Mouse (Mus musculus) forebrain, embryonic 11.5 days (tissue): Measurements from ENCODE around the gene Hfe2. TPM values are rescaled to one million over a fixed set of nuclear protein-coding genes. Genes with fewer than 3 reads are reported as not detected.
"Not testable (repeated sequence)": the region's sequence is repeated elsewhere in the genome, so short reads cannot be mapped to it uniquely, and the experiment has no call there.

ENCODE experiments used
- ATAC-seq: fragments of 200-750 bp; cut with Nextera tagmentation; replicated peaks from 2 replicates; pipeline ENCODE4 v1.8.0; 2017; ENCODE audit warnings: moderate TSS enrichment; ENCODE audit not compliant: low FRiP score
- DNase-seq: peaks from one replicate; pipeline ENCODE4 v3.0.0-alpha.2; 2017; ENCODE audit warnings: low spot score
- H3K27ac ChIP-seq: fragments of 300-500 bp; sonication (generic); 2 replicates; pipeline ENCODE4 v1.5.1; 2014; ENCODE audit warnings: low read depth, low read length
- H3K27me3 ChIP-seq: fragments of 300-500 bp; sonication (generic); 2 replicates; pipeline ENCODE4 v1.6.1; 2014; ENCODE audit warnings: mild to moderate bottlenecking, low read length, mixed read lengths; ENCODE audit not compliant: control insufficient read depth, insufficient read depth
- H3K36me3 ChIP-seq: fragments of 300-500 bp; sonication (generic); 2 replicates; pipeline ENCODE4 v1.6.1; 2014; ENCODE audit warnings: mild to moderate bottlenecking, low read length, moderate library complexity, mixed read lengths; ENCODE audit not compliant: control insufficient read depth, insufficient read depth
- H3K4me1 ChIP-seq: fragments of 300-500 bp; sonication (generic); replicated peaks from 2 replicates; pipeline ENCODE4 v1.6.1; 2014; ENCODE audit warnings: low read length, mixed read lengths; ENCODE audit not compliant: control insufficient read depth, insufficient read depth
- H3K4me2 ChIP-seq: fragments of 300-500 bp; sonication (generic); 2 replicates; pipeline ENCODE4 v1.6.1; 2014; ENCODE audit warnings: low read depth, mild to moderate bottlenecking, low read length, moderate library complexity, mixed read lengths; ENCODE audit not compliant: severe bottlenecking
- H3K4me3 ChIP-seq: fragments of 300-500 bp; sonication (generic); 2 replicates; pipeline ENCODE4 v1.5.1; 2014; ENCODE audit warnings: low read depth, low read length
- H3K9ac ChIP-seq: fragments of 300-500 bp; sonication (generic); 2 replicates; pipeline ENCODE4 v1.6.1; 2014; ENCODE audit warnings: low read length
- H3K9me3 ChIP-seq: fragments of 300-500 bp; sonication (generic); 2 replicates; pipeline ENCODE4 v1.6.1; 2016; ENCODE audit warnings: low read length, mixed read lengths; ENCODE audit not compliant: control insufficient read depth
- WGBS: fragments of 180-500 bp; shearing (Covaris S2); extraction: QIAGEN DNeasy Blood & Tissue Kit; methylation state at CpG from one replicate; pipeline ENCODE4 v1.1.7; 2014; 5-methylcytosine and 5-hydroxymethylcytosine counted together
- polyA plus RNA-seq: library from polyadenylated mRNA; unstranded; fragments of >200 nt; fragmentation: Nextera tagmentation; extraction: Ambion mirVana; gene quantifications from 2 replicates; pipeline ENCODE4 v1.2.1, GENCODE M21; 2014

Gene Hfe2
- polyA plus RNA-seq, 1 experiment from 2014 or later: 0.77 TPM

DNA sequence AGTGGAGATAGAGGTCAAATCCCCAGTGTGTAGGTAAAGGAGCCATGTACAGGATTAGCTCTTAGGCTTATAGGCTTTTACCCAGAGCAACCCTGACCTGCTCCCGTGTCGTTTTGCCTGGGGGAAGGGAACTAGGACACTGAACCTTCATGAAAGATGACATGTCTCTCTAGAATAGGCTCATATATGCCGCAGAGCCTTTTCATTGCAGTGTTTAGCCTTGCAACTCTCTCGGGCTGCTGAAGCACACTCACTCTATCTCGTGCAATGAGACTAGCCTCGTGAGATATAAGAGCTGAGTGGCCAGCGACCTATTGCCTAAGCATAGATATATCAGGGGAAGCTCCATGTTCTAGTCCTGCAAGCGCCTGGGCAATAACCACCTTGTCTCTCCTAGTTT is 35.3 kb upstream of the Hfe2 start:
- not testable (repeated sequence) for H3K27me3 ChIP-seq, DNase-seq, ATAC-seq, H3K4me2 ChIP-seq, H3K4me3 ChIP-seq, H3K9ac ChIP-seq, H3K27ac ChIP-seq, H3K9me3 ChIP-seq, H3K4me1 ChIP-seq, H3K36me3 ChIP-seq
- 67% methylated on average over 3 of the region's 8 CpGs for WGBS

DNA sequence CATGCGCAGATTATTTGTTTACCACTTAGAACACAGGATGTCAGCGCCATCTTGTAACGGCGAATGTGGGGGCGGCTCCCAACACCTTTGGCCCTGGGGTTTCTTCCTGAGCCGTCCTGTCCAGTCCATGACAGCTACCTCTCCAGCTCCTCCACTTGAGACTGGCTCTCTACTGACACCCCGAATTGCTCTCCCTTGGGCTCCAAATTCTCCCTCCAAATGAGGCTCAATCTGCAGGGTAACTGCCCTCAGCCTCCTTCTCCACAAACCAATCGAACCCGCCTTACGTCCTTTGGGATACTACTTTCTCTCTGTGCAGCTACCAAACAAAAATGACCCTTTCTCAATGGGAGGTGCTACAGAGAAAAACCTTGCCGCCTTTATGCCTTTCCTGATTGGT is 30.5 kb upstream of the Hfe2 start:
- H3K27ac ChIP-seq, ATAC-seq, H3K4me3 ChIP-seq, DNase-seq, H3K36me3 ChIP-seq, H3K4me1 ChIP-seq, H3K27me3 ChIP-seq, H3K4me2 ChIP-seq, H3K9ac ChIP-seq, H3K9me3 ChIP-seq: not testable (repeated sequence)
- WGBS: 96% methylated on average over 5 of the region's 11 CpGs

DNA sequence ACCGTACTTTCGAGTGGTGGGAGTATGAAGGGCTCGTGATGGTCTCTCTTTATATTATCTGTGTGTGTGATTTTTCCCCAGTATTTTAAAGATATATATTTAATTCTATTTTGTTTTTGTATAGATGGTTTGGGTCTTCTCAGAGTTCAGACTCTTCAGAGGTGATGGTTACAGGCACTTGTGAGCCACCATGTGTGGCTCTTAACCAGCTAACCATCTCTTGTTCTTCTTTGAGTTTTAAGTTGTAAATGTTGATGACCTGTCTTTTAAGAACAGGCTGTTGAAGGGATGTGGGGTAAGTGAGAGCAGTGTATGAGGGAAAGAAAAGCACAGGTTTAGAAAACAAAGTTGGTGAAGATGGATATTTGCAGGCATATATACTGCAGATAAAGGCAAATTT is 30.1 kb upstream of the Hfe2 start:
- no peak for DNase-seq
- no peak overlapping the region for H3K9ac ChIP-seq
- WGBS: 96% methylated on average over 3 of the region's 3 CpGs
- no peak overlapping the region for H3K27ac ChIP-seq
- H3K36me3 ChIP-seq: no peaks in the 10 kb centered on the region
- peaks cover 4% of the 10 kb centered on the region for H3K4me1 ChIP-seq
- no peaks in the 10 kb centered on the region for H3K27me3 ChIP-seq
- H3K4me3 ChIP-seq: no peak overlapping the region
- no peaks in the 10 kb centered on the region for H3K9me3 ChIP-seq
- no peak overlapping the region for H3K4me2 ChIP-seq
- ATAC-seq: no peak

DNA sequence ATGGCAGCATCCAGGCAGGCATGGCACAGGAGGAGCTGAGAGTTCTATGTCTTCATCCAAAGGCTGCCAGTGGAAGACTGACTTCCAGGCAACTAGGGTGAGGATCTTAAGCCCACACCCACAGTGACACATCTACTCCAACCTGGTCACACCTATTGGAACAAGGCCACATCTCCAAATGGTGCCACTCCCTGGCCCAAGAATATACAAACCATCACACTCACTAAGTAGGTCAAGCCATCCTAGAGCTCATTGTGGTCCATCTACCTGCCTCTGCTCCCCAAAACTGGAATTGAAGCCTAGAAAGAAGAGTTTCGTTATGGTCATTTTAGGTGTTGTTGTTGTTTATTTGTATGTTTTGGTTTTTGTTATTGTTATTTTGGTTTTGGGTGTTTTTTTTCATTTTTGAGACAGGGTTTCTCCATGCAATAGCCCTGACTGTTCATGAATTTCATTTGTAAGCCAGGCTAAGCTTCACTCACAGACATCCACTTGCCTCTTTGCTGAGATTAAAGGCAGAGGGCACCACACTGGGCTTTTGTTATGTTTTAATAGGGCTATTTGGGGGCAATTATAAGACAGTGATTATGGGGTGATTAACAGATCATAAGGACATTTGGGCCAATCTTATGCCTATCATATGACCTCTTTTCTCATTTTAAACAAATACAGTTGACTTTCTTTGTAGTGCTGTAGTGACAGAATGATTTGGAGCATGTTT is 29.3 kb upstream of the Hfe2 start:
- ATAC-seq (no peak), DNase-seq (no peak)
- WGBS: 88% methylated on average over 1 of the region's 1 CpGs
- H3K4me2 ChIP-seq: no peak overlapping the region
- H3K27ac ChIP-seq: no peak overlapping the region
- H3K9ac ChIP-seq: no peak overlapping the region
- no peak overlapping the region for H3K4me3 ChIP-seq
- H3K9me3 ChIP-seq: no peaks in the 10 kb centered on the region
- peaks cover 4% of the 10 kb centered on the region for H3K4me1 ChIP-seq
- no peaks in the 10 kb centered on the region for H3K27me3 ChIP-seq
- no peaks in the 10 kb centered on the region for H3K36me3 ChIP-seq

DNA sequence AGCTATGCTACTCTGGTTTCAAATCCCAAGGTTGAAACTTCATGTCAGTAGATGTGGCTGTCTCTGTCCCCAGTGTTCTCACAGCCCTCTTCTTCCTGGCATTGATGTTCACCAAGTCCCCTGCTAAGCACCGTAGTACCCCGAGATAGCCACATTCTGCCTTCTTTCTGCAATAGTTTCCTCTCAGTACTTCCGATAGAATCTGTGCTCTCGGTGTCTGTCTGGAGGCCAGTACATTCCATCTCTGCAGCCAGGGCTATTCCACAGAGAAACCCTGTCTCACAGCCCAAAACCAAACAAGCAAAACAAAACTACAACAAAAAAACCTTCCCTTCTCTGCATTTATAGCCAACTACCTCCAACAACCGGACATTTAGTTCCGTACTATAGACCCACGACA is 28.8 kb upstream of the Hfe2 start:
- 65% methylated on average over 7 of the region's 7 CpGs for WGBS
- Histone ChIP-seq H3K27ac (no peak overlapping the region), H3K27me3 (no peaks in the 10 kb centered on the region), H3K4me3 (no peak overlapping the region), H3K9ac (no peak overlapping the region), H3K36me3 (no peaks in the 10 kb centered on the region), H3K4me2 (0 out of 2 replicates have a peak overlapping the region, but pooled peaks have one; percentile 76), H3K4me1 (peaks cover 4% of the 10 kb centered on the region), H3K9me3 (no peaks in the 10 kb centered on the region)
- DNase-seq (no peak), ATAC-seq (no peak)

DNA sequence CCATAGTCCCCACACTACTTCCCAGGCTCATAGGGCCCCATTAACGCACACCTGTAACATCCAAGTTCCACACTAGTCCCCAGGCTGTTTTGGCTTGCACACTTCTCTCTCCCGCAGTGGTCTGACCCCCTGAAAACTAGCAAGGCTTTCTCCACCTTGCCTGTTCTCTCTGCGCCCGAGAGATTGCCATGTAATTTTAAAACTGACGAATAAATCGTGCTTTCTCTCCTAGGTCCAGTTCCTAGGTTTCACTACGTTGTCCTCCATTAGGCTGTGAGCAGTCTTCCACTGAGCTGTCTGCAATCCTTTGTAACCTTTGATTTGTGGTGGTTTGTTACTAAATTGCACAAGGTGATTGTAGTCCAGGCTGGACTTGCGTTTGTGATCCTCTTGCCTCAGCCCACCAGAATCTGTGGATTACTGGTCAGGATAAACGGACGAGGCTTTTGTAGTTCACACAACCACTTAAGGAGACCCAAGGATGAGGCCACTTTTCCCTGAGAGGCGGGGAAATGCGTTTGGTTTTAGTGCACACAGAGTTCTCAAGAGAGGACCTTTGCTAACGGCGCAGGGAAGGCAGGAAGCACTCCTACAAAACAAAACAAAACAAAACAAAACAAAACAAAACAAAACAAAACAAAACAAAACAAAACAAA is 28.2 kb upstream of the Hfe2 start:
- not testable (repeated sequence) for DNase-seq, H3K36me3 ChIP-seq, H3K27ac ChIP-seq, ATAC-seq, H3K4me1 ChIP-seq, H3K27me3 ChIP-seq, H3K9me3 ChIP-seq
- WGBS: 13% methylated on average over 14 of the region's 14 CpGs
- Histone ChIP-seq H3K4me3 (peak overlapping the region; percentile 49), H3K9ac (peak overlapping the region; percentile 14; the same call in 1 of the 2 replicates), H3K4me2 (peak overlapping the region; percentile 76)

DNA sequence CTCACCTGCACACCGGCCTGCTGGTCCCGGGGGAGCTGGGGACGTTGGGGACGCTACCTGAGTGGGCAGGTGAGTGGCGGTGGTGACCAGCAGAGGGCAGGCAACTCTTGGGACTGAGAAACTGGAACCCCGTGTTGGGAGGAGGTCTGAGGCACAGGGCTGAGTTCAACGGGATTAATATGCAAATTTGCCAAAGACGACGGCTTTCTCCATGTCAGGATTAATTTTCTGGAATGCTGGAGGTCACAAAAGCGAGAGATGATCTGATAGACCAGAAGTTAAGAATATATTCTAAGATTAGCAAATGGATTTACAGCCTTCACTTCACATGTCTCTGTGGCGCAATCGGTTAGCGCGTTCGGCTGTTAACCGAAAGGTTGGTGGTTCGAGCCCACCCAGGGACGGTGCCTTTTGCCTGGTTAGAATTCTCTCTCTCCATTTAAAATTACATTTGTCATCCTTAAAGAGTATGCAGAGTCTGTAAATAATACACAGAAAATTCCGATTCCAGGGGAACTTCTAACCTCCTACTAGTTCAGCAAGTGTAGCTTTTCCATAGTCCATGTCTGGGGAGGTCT is 27.4 kb upstream of the Hfe2 start:
- Histone ChIP-seq H3K27me3 (no peaks in the 10 kb centered on the region), H3K9me3 (no peaks in the 10 kb centered on the region), H3K36me3 (no peaks in the 10 kb centered on the region), H3K4me3 (peak overlapping the region; percentile 49), H3K27ac (no peak overlapping the region), H3K9ac (peak overlapping the region; percentile 14), H3K4me1 (peaks cover 4% of the 10 kb centered on the region), H3K4me2 (peak overlapping the region; percentile 76)
- ATAC-seq (peak; percentile 45), DNase-seq (peak; percentile 89)
- WGBS: under 1% methylated on average over 19 of the region's 19 CpGs

DNA sequence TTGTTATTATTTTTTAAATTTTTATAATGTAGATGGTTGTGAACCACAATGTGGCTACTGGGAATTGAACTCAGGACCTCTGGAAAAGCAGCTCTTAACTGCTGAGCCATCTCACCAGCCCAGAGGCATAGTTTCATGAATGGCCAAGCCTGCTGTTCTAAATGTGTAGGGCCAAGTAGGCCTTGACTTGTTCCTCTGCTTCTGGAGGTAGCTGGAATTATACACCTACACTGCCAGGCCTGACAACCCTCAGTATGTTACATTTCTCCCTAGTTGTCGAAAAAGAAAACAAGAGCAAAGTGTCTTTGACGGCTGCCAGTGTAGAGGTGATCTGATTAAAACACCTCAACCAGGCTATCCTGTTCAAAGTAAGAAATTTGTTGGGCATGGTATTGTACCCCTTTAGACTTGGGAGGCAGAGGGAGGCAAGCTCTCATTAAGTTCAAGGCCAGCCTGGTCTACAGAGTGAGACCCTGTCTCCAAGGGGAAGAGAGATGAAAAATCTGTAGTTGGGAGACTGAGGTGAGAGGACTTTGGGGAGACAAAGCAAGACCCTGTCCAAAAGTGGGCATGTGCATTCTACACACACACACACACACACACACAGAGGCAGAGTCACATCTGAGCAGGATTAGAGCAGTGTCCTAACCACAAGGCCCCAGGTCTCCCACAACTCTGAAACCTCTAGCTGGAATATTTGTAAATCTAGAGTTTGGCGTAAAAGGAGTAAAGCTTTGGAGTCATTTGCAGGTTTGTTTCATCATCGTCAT is 26.3 kb upstream of the Hfe2 start:
- no peaks in the 10 kb centered on the region for H3K27me3 ChIP-seq
- no peaks in the 10 kb centered on the region for H3K9me3 ChIP-seq
- H3K4me2 ChIP-seq: no peak overlapping the region
- H3K36me3 ChIP-seq: no peaks in the 10 kb centered on the region
- 89% methylated on average over 4 of the region's 4 CpGs for WGBS
- no peak for ATAC-seq
- H3K27ac ChIP-seq: no peak overlapping the region
- no peak for DNase-seq
- H3K4me3 ChIP-seq: no peak overlapping the region
- H3K9ac ChIP-seq: no peak overlapping the region
- H3K4me1 ChIP-seq: peaks cover 4% of the 10 kb centered on the region
